Mouse (Mus musculus): Measurements from ENCODE around the gene Hoxd12. TPM values are rescaled to one million over a fixed set of nuclear protein-coding genes. Genes with fewer than 3 reads are reported as not detected.
A peak's percentile ranks its signal among the peaks of the same experiment; 100 is the strongest.

Hoxd12 gene
- polyA plus RNA-seq, 2 experiments, result 0.10 TPM; not detected in 1

DNA sequence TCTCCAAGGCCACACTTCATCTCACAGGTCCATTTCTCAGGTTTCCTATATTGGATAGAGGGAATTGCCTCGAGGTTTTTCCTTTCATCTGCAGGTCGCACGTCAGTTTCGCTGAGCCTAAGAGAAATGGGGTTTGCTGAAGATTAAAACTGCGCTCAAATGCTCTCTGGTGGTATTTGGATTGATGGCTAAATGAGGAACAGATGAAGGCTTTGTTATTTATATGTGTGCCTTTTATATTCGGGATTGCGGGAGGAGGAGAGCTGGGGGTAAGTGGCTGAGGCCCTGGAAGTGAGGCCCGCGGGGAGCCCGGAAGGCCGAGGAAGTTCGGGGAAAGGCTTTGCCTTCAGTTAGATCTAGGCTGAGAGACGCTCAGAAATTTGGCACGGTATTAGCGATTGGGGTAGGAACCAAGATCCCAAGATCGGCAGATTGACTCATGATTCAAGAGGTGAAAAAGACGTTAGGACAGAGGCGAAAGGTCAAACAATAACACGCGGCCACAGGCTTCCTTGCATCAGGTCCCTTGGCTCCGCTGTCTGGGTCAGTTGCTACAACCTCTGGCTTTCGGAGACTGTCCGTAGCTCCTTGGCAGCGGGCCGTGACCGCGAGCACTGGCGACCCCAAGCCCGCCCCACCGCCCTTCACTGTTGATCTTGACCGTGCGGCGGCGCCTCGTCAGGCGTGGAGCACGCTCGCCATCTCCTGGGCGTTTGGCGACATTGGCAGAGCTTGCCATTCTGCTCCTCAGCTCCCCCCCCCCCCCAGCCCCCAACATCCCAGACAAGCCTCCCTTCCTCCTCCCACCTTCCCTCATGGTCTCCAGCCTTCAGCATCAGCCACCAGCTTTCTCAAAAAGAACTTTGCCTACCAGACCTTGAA, 2.1 kb upstream of the Hoxd12 start:
- Histone ChIP-seq H3K36me3 (replicated peaks; ENCODE audit: control insufficient read depth, insufficient read depth, low read depth) (no peaks in the 10 kb centered on the region), H3K9ac (replicated peaks) (no peak overlapping the region), H3K4me1 (replicated peaks; ENCODE audit: control insufficient read depth in 2 of 2, insufficient read depth in 2 of 2, low read length in 1 of 2) (no peaks in the 10 kb centered on the region), H3K27ac (no peak overlapping the region), H3K9me3 (ENCODE audit: control insufficient read depth, low read length) (no peaks in the 10 kb centered on the region), H3K4me3 (ENCODE audit: insufficient read depth in 1 of 2, low read depth in 2 of 2, low read length in 2 of 2) (peak overlapping the region; percentile 19 to 23; a peak in 3 of 4 replicates), H3K4me2 (ENCODE audit: low read depth) (peak overlapping the region; percentile 42), H3K27me3 (ENCODE audit: control insufficient read depth, insufficient read depth, low read length) (peaks cover 99% of the 10 kb centered on the region)
- 2% methylated on average over 40 of the region's 40 CpGs for WGBS (ENCODE audit: insufficient replicate concordance)
- DNase-seq (ENCODE audit: low read depth in 3 of 3, low spot score in 3 of 3), result no peak
- TF ChIP-seq EP300 (IDR thresholded peaks at IDR 0.05; ENCODE audit: low read depth) (no peak), CTCF (IDR thresholded peaks at IDR 0.05; ENCODE audit: low read depth) (peak; percentile 75)
- ATAC-seq (ENCODE audit: insufficient read depth), result no peak

DNA sequence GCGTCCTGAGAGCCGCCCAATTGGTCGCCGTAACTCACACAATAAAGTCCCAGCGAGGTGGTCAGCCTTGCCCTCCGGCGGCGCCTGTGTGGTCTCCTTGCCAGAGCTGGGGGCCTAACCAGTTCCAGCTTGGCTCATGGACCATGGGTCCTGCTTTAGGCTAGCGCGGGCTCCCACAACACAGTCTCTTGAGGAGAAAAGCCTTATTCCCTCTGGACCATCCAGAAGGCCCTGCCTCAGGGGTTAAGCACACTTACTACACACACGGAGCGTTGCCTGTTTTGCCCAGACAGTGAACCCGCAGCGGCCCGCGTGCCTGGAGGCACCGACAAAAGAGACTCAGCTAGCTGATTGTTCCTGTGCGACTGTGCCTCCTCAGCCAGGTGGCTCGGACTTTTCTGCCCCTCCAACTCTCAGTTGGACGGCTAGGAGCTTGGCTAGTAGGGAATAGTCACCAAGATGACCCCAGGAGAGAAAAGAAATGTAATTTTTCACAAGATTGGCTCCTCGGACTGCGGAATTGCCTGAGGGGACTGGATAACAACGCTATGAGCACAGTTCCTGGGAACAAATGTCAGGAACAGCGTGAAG, 883 bp upstream of the Hoxd12 start:
- ATAC-seq (ENCODE audit: insufficient read depth) (no peak), DNase-seq (ENCODE audit: low read depth in 3 of 3, low spot score in 3 of 3) (no peak)
- Histone ChIP-seq H3K9me3 (ENCODE audit: control insufficient read depth, low read length) (no peaks in the 10 kb centered on the region), H3K4me1 (replicated peaks; ENCODE audit: control insufficient read depth in 2 of 2, insufficient read depth in 2 of 2, low read length in 1 of 2) (no peaks in the 10 kb centered on the region), H3K4me2 (ENCODE audit: low read depth) (no peak overlapping the region), H3K27me3 (ENCODE audit: control insufficient read depth, insufficient read depth, low read length) (peaks cover 99% of the 10 kb centered on the region), H3K36me3 (replicated peaks; ENCODE audit: control insufficient read depth, insufficient read depth, low read depth) (no peaks in the 10 kb centered on the region), H3K27ac (no peak overlapping the region), H3K9ac (replicated peaks) (no peak overlapping the region), H3K4me3 (ENCODE audit: insufficient read depth in 1 of 2, low read depth in 2 of 2, low read length in 2 of 2) (no peak overlapping the region)
- TF ChIP-seq EP300 (IDR thresholded peaks at IDR 0.05; ENCODE audit: low read depth) (no peak), CTCF (IDR thresholded peaks at IDR 0.05; ENCODE audit: low read depth) (no peak)
- WGBS (ENCODE audit: insufficient replicate concordance), result 3% methylated on average over 24 of the region's 24 CpGs

DNA sequence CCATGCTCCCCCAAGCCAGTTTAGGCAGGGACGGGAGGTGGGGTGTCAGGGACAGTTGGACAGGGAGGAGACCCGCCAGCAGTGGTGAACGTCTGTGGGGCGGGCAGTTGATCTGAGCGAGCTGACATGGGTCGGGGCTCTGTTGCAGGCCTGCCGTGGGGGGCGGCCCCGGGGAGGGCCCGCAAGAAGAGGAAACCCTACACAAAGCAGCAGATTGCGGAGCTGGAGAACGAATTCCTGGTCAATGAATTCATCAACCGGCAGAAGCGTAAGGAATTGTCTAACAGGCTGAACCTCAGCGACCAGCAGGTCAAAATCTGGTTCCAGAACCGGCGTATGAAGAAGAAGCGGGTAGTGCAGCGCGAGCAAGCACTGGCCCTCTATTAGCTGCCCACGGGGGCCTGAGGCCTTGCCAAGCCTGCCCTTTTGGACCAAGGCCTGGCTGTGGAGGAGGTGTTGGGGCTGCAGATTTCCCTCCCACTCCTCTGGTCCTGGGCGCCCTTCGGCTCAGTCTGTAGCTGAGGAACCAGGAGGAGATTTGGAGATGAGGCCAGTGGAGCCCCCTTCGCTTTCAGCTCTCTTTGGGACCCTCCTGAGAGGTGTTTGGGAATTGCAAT, 961 bp downstream of the Hoxd12 start:
- no peak for DNase-seq (ENCODE audit: low read depth in 3 of 3, low spot score in 3 of 3)
- WGBS (ENCODE audit: insufficient replicate concordance), result 7% methylated on average over 24 of the region's 24 CpGs
- TF ChIP-seq CTCF (IDR thresholded peaks at IDR 0.05; ENCODE audit: low read depth), result no peak
- TF ChIP-seq EP300 (IDR thresholded peaks at IDR 0.05; ENCODE audit: low read depth), result no peak

DNA sequence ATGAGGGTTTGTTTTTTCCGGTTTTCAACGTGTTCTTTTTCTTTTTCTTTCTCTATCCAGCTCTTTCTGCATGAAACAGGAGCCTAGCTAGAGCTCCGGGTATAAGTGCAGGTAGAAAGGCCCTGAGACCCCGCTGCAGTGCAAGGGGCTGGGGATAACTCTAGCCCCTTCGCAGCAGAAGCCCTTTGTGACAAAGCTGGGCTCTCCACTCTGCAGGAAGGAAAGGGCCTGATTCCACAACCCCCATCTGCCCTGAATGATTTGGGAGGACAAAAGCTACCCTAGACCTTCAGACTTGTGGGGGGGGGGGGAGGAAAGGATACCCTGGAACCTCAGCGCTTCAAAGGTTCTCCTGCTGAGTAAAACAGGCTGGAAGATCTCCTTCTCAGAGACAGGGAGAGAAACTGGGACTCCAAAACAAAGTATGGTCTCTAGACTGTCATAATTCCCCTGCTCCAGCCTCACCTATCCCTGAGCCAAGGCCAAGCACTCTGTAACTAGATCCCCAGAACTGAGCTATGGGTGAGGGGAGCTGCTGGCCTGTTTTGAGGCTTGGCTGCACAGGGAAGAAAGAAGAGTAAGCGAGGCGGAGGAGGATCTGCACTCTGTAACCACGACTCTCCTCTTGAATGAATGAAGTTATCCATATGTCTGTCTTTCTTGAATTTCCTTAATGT, 1.7 kb downstream of the Hoxd12 start:
- H3K36me3 ChIP-seq (replicated peaks; ENCODE audit: control insufficient read depth, insufficient read depth, low read depth), result no peaks in the 10 kb centered on the region
- WGBS (ENCODE audit: insufficient replicate concordance), result 4% methylated on average over 9 of the region's 9 CpGs
- DNase-seq (ENCODE audit: low read depth in 3 of 3, low spot score in 3 of 3), result no peak

More for the DNA sequence above, 961 bp downstream of the Hoxd12 start:
- H3K9ac ChIP-seq (replicated peaks), result no peak overlapping the region
- H3K36me3 ChIP-seq (replicated peaks; ENCODE audit: control insufficient read depth, insufficient read depth, low read depth), result no peaks in the 10 kb centered on the region
- H3K27ac ChIP-seq, result no peak overlapping the region
- no peaks in the 10 kb centered on the region for H3K9me3 ChIP-seq (ENCODE audit: control insufficient read depth, low read length)
- no peak overlapping the region for H3K4me2 ChIP-seq (ENCODE audit: low read depth)
- peaks cover 100% of the 10 kb centered on the region for H3K27me3 ChIP-seq (ENCODE audit: control insufficient read depth, insufficient read depth, low read length)
- no peaks in the 10 kb centered on the region for H3K4me1 ChIP-seq (replicated peaks; ENCODE audit: control insufficient read depth in 2 of 2, insufficient read depth in 2 of 2, low read length in 1 of 2)
- H3K4me3 ChIP-seq (ENCODE audit: insufficient read depth in 1 of 2, low read depth in 2 of 2, low read length in 2 of 2), result no peak overlapping the region
- no peak for ATAC-seq (ENCODE audit: insufficient read depth)

More for the DNA sequence above, 1.7 kb downstream of the Hoxd12 start:
- Histone ChIP-seq H3K27ac (no peak overlapping the region), H3K9me3 (ENCODE audit: control insufficient read depth, low read length) (no peaks in the 10 kb centered on the region), H3K4me3 (ENCODE audit: insufficient read depth in 1 of 2, low read depth in 2 of 2, low read length in 2 of 2) (no peak overlapping the region), H3K4me2 (ENCODE audit: low read depth) (no peak overlapping the region), H3K27me3 (ENCODE audit: control insufficient read depth, insufficient read depth, low read length) (peaks cover 100% of the 10 kb centered on the region), H3K4me1 (replicated peaks; ENCODE audit: control insufficient read depth in 2 of 2, insufficient read depth in 2 of 2, low read length in 1 of 2) (no peaks in the 10 kb centered on the region), H3K9ac (replicated peaks) (no peak overlapping the region)
- no peak for ATAC-seq (ENCODE audit: insufficient read depth)
- TF ChIP-seq EP300 (IDR thresholded peaks at IDR 0.05; ENCODE audit: low read depth), result no peak
- TF ChIP-seq CTCF (IDR thresholded peaks at IDR 0.05; ENCODE audit: low read depth), result no peak
